Mouse (Mus musculus): ENCODE measurements around the gene Hist1h4n. TPM values are rescaled to one million over a fixed set of nuclear protein-coding genes. Genes with fewer than 3 reads are reported as not detected.
"Not testable (repeated sequence)": the region's sequence is repeated elsewhere in the genome, so short reads cannot be mapped to it uniquely, and the experiment has no call there.

Gene Hist1h4n
- polyA plus RNA-seq, 1 experiment from 2014 or later: 22.4 TPM

- not testable (repeated sequence) for H3K9ac ChIP-seq (ENCODE audit: low read length); H3K9me3 ChIP-seq (ENCODE audit: control insufficient read depth, low read length); H3K4me3 ChIP-seq (ENCODE audit: low read length); ATAC-seq (ENCODE audit: low read depth); H3K27me3 ChIP-seq (ENCODE audit: control insufficient read depth, insufficient read depth, low read depth, low read length); H3K4me1 ChIP-seq (replicated peaks; ENCODE audit: control insufficient read depth, insufficient read depth, low read length); H3K36me3 ChIP-seq (ENCODE audit: control insufficient read depth, insufficient read depth, low read length); H3K4me2 ChIP-seq (ENCODE audit: low read depth, low read length); H3K27ac ChIP-seq (ENCODE audit: low read length)
Measured at GRCm38 (mm10) chr13:21846356-21846755, 14.4 kb upstream of the Hist1h4n start.

- peak; percentile 79 for ATAC-seq (ENCODE audit: low read depth)
- WGBS: no CpG with 5 or more reads among the region's 4 CpGs
- not testable (repeated sequence) for H3K4me3 ChIP-seq (ENCODE audit: low read length)
Measured at GRCm38 (mm10) chr13:21840508-21840907, 8.5 kb upstream of the Hist1h4n start.

GRCm38 (mm10) chr13:21833461-21833860 lies 1.5 kb upstream of the Hist1h4n start, which contains the start of the genes Hist1h2ap and Hist1h2br:
Gene Hist1h2ap, minus strand, starts transcription at chr13:21833507.
Gene Hist1h2br, plus strand, starts transcription at chr13:21833743.
- peak; percentile 92 for ATAC-seq (ENCODE audit: low read depth)
- not testable (repeated sequence) for H3K4me2 ChIP-seq (ENCODE audit: low read depth, low read length); H3K36me3 ChIP-seq (ENCODE audit: control insufficient read depth, insufficient read depth, low read length); H3K27me3 ChIP-seq (ENCODE audit: control insufficient read depth, insufficient read depth, low read depth, low read length); H3K9ac ChIP-seq (ENCODE audit: low read length); H3K4me1 ChIP-seq (replicated peaks; ENCODE audit: control insufficient read depth, insufficient read depth, low read length); H3K9me3 ChIP-seq (ENCODE audit: control insufficient read depth, low read length); H3K27ac ChIP-seq (ENCODE audit: low read length); H3K4me3 ChIP-seq (ENCODE audit: low read length)
- no CpG with 5 or more reads among the region's 24 CpGs for WGBS

More at GRCm38 (mm10) chr13:21840508-21840907, 8.5 kb upstream of the Hist1h4n start:
- H3K9me3 ChIP-seq (ENCODE audit: control insufficient read depth, low read length); H3K9ac ChIP-seq (ENCODE audit: low read length); H3K4me1 ChIP-seq (replicated peaks; ENCODE audit: control insufficient read depth, insufficient read depth, low read length); H3K4me2 ChIP-seq (ENCODE audit: low read depth, low read length); H3K27ac ChIP-seq (ENCODE audit: low read length); H3K36me3 ChIP-seq (ENCODE audit: control insufficient read depth, insufficient read depth, low read length); H3K27me3 ChIP-seq (ENCODE audit: control insufficient read depth, insufficient read depth, low read depth, low read length): not testable (repeated sequence)

GRCm38 (mm10) chr13:21830344-21830743 lies 1.7 kb downstream of the Hist1h4n start:
- Histone ChIP-seq H3K4me2 (ENCODE audit: low read depth, low read length) (no peak overlapping the region), H3K9ac (ENCODE audit: low read length) (no peak overlapping the region), H3K9me3 (ENCODE audit: control insufficient read depth, low read length) (no peaks in the 10 kb centered on the region), H3K4me1 (replicated peaks; ENCODE audit: control insufficient read depth, insufficient read depth, low read length) (no peaks in the 10 kb centered on the region), H3K36me3 (ENCODE audit: control insufficient read depth, insufficient read depth, low read length) (no peaks in the 10 kb centered on the region), H3K27me3 (ENCODE audit: control insufficient read depth, insufficient read depth, low read depth, low read length) (no peaks in the 10 kb centered on the region), H3K27ac (ENCODE audit: low read length) (peak overlapping the region; percentile 8; the same call in 1 of the 2 replicates), H3K4me3 (ENCODE audit: low read length) (no peak overlapping the region)
- no peak for ATAC-seq (ENCODE audit: low read depth)
- WGBS: 80% methylated on average over 10 of the region's 10 CpGs

GRCm38 (mm10) chr13:21828511-21828910 lies 3.5 kb downstream of the Hist1h4n start:
- Histone ChIP-seq H3K9ac (ENCODE audit: low read length) (no peak overlapping the region), H3K27ac (ENCODE audit: low read length) (no peak overlapping the region), H3K27me3 (ENCODE audit: control insufficient read depth, insufficient read depth, low read depth, low read length) (no peaks in the 10 kb centered on the region), H3K4me3 (ENCODE audit: low read length) (no peak overlapping the region), H3K9me3 (ENCODE audit: control insufficient read depth, low read length) (no peaks in the 10 kb centered on the region), H3K36me3 (ENCODE audit: control insufficient read depth, insufficient read depth, low read length) (no peaks in the 10 kb centered on the region), H3K4me2 (ENCODE audit: low read depth, low read length) (no peak overlapping the region), H3K4me1 (replicated peaks; ENCODE audit: control insufficient read depth, insufficient read depth, low read length) (no peaks in the 10 kb centered on the region)
- ATAC-seq (ENCODE audit: low read depth): no peak
- WGBS: 69% methylated on average over 3 of the region's 3 CpGs

- not testable (repeated sequence) for H3K4me2 ChIP-seq (ENCODE audit: low read depth, low read length); H3K4me1 ChIP-seq (replicated peaks; ENCODE audit: control insufficient read depth, insufficient read depth, low read length); H3K9ac ChIP-seq (ENCODE audit: low read length); ATAC-seq (ENCODE audit: low read depth); H3K9me3 ChIP-seq (ENCODE audit: control insufficient read depth, low read length); H3K4me3 ChIP-seq (ENCODE audit: low read length); H3K27ac ChIP-seq (ENCODE audit: low read length); H3K36me3 ChIP-seq (ENCODE audit: control insufficient read depth, insufficient read depth, low read length); H3K27me3 ChIP-seq (ENCODE audit: control insufficient read depth, insufficient read depth, low read depth, low read length)
- WGBS: 65% methylated on average over 6 of the region's 16 CpGs
Measured at GRCm38 (mm10) chr13:21820082-21820890, 11.7 kb downstream of the Hist1h4n start.

GRCm38 (mm10) chr13:21812092-21812491 lies 19.9 kb downstream of the Hist1h4n start:
- H3K9ac ChIP-seq (ENCODE audit: low read length); H3K4me1 ChIP-seq (replicated peaks; ENCODE audit: control insufficient read depth, insufficient read depth, low read length); H3K9me3 ChIP-seq (ENCODE audit: control insufficient read depth, low read length); H3K27me3 ChIP-seq (ENCODE audit: control insufficient read depth, insufficient read depth, low read depth, low read length); H3K36me3 ChIP-seq (ENCODE audit: control insufficient read depth, insufficient read depth, low read length): not testable (repeated sequence)
- Histone ChIP-seq H3K4me2 (ENCODE audit: low read depth, low read length) (0 out of 2 replicates have a peak overlapping the region, but pooled peaks have one; percentile 35), H3K27ac (ENCODE audit: low read length) (peak overlapping the region; percentile 49), H3K4me3 (ENCODE audit: low read length) (0 out of 2 replicates have a peak overlapping the region, but pooled peaks have one; percentile 13)
- under 1% methylated on average over 11 of the region's 14 CpGs for WGBS
- ATAC-seq (ENCODE audit: low read depth): peak; percentile 57

- H3K4me1 ChIP-seq (replicated peaks; ENCODE audit: control insufficient read depth, insufficient read depth, low read length); H3K36me3 ChIP-seq (ENCODE audit: control insufficient read depth, insufficient read depth, low read length); H3K9me3 ChIP-seq (ENCODE audit: control insufficient read depth, low read length); H3K27me3 ChIP-seq (ENCODE audit: control insufficient read depth, insufficient read depth, low read depth, low read length); H3K9ac ChIP-seq (ENCODE audit: low read length): not testable (repeated sequence)
- peak within 1 kb of the TSS; percentile 49 for H3K27ac ChIP-seq (ENCODE audit: low read length)
- H3K4me2 ChIP-seq (ENCODE audit: low read depth, low read length): 0 out of 2 replicates have a peak within 1 kb of the TSS, but pooled peaks have one; percentile 35
- peak; percentile 67 for ATAC-seq (ENCODE audit: low read depth)
- WGBS: no CpG with 5 or more reads among the region's 24 CpGs
- 0 out of 2 replicates have a peak within 1 kb of the TSS, but pooled peaks have one; percentile 13 for H3K4me3 ChIP-seq (ENCODE audit: low read length)
Measured at GRCm38 (mm10) chr13:21811539-21811938, 20.5 kb downstream of the Hist1h4n start, which contains the start of gene Hist1h4m. Gene Hist1h4m, plus strand, starts transcription at chr13:21811746.

- not testable (repeated sequence) for H3K9me3 ChIP-seq (ENCODE audit: control insufficient read depth, low read length); H3K4me3 ChIP-seq (ENCODE audit: low read length); H3K36me3 ChIP-seq (ENCODE audit: control insufficient read depth, insufficient read depth, low read length); H3K4me1 ChIP-seq (replicated peaks; ENCODE audit: control insufficient read depth, insufficient read depth, low read length); H3K27me3 ChIP-seq (ENCODE audit: control insufficient read depth, insufficient read depth, low read depth, low read length); H3K27ac ChIP-seq (ENCODE audit: low read length); H3K4me2 ChIP-seq (ENCODE audit: low read depth, low read length); H3K9ac ChIP-seq (ENCODE audit: low read length)
- ATAC-seq (ENCODE audit: low read depth): peak; percentile 15
- no CpG with 5 or more reads among the region's 8 CpGs for WGBS
Measured at GRCm38 (mm10) chr13:21811074-21811473, 20.9 kb downstream of the Hist1h4n start.

All from lung, embryonic 16.5 days (tissue).